Mouse (Mus musculus) heart, embryonic 11.5 days (tissue): ENCODE measurements around the gene Elp5. TPM values are rescaled to one million over a fixed set of nuclear protein-coding genes. Genes with fewer than 3 reads are reported as not detected.
A peak's percentile ranks its signal among the peaks of the same experiment; 100 is the strongest.

Experiments used
- ATAC-seq: fragments of 200-750 bp; cut with Nextera tagmentation; replicated peaks from 2 replicates; pipeline ENCODE4 v1.8.0; 2017; ENCODE audit warnings: moderate library complexity; ENCODE audit not compliant: insufficient number of reproducible peaks, low FRiP score, low TSS enrichment
- H3K27ac ChIP-seq: fragments of 300-500 bp; sonication (generic); 2 replicates; pipeline ENCODE4 v1.5.1; 2014; ENCODE audit warnings: mild to moderate bottlenecking, low read depth, low read length
- H3K27me3 ChIP-seq: fragments of 300-500 bp; sonication (generic); 2 replicates; pipeline ENCODE4 v1.6.1; 2014; ENCODE audit warnings: mild to moderate bottlenecking, low read length, mixed read lengths; ENCODE audit not compliant: control insufficient read depth, insufficient read depth
- H3K36me3 ChIP-seq: fragments of 300-500 bp; sonication (generic); 2 replicates; pipeline ENCODE4 v1.6.1; 2014; ENCODE audit warnings: mild to moderate bottlenecking, low read length, moderate library complexity, mixed read lengths; ENCODE audit not compliant: control insufficient read depth, insufficient read depth
- H3K4me1 ChIP-seq: fragments of 300-500 bp; sonication (generic); 2 replicates; pipeline ENCODE4 v1.6.1; 2014; ENCODE audit warnings: low read length; ENCODE audit not compliant: control insufficient read depth, insufficient read depth
- H3K4me2 ChIP-seq: fragments of 300-500 bp; sonication (generic); 2 replicates; pipeline ENCODE4 v1.6.1; 2014; ENCODE audit warnings: mild to moderate bottlenecking, moderate library complexity
- H3K4me3 ChIP-seq: fragments of 300-500 bp; sonication (generic); 2 replicates; pipeline ENCODE4 v1.5.1; 2014; ENCODE audit warnings: low read depth, low read length
- H3K9ac ChIP-seq: fragments of 300-500 bp; sonication (generic); 2 replicates; pipeline ENCODE4 v1.6.1; 2014; ENCODE audit warnings: mild to moderate bottlenecking, low read depth, low read length, moderate library complexity
- H3K9me3 ChIP-seq: fragments of 300-500 bp; sonication (generic); replicated peaks from 2 replicates; pipeline ENCODE4 v1.6.1; 2016; ENCODE audit warnings: low read length; ENCODE audit not compliant: control insufficient read depth
- WGBS: fragments of 180-500 bp; shearing (Covaris S2); extraction: QIAGEN DNeasy Blood & Tissue Kit; methylation state at CpG from one replicate; pipeline ENCODE4 v1.1.7; 2014; ENCODE audit not compliant: insufficient replicate concordance; 5-methylcytosine and 5-hydroxymethylcytosine counted together
- polyA plus RNA-seq: library from polyadenylated mRNA; unstranded; fragments of >200 nt; fragmentation: Nextera tagmentation; extraction: Ambion mirVana; gene quantifications from 2 replicates; pipeline ENCODE4 v1.2.1, GENCODE M21; 2014

The Elp5 gene
- polyA plus RNA-seq, 1 experiment from 2014 or later = 130 TPM

- H3K4me3 ChIP-seq = peak overlapping the region; percentile 38
- no peaks in the 10 kb centered on the region for H3K27me3 ChIP-seq
- H3K4me2 ChIP-seq = peak overlapping the region; percentile 64
- no peak overlapping the region for H3K27ac ChIP-seq
- no peak for ATAC-seq
- H3K36me3 ChIP-seq = no peaks in the 10 kb centered on the region
- WGBS = 17% methylated on average over 6 of the region's 6 CpGs
- H3K9me3 ChIP-seq = no peaks in the 10 kb centered on the region
- 0 out of 2 replicates have a peak overlapping the region, but pooled peaks have one; percentile 2 for H3K9ac ChIP-seq
- peaks cover 45% of the 10 kb centered on the region for H3K4me1 ChIP-seq
Observed at GRCm38 (mm10) chr11:70024151-70024514, 41.8 kb upstream of the Elp5 start.

DNA sequence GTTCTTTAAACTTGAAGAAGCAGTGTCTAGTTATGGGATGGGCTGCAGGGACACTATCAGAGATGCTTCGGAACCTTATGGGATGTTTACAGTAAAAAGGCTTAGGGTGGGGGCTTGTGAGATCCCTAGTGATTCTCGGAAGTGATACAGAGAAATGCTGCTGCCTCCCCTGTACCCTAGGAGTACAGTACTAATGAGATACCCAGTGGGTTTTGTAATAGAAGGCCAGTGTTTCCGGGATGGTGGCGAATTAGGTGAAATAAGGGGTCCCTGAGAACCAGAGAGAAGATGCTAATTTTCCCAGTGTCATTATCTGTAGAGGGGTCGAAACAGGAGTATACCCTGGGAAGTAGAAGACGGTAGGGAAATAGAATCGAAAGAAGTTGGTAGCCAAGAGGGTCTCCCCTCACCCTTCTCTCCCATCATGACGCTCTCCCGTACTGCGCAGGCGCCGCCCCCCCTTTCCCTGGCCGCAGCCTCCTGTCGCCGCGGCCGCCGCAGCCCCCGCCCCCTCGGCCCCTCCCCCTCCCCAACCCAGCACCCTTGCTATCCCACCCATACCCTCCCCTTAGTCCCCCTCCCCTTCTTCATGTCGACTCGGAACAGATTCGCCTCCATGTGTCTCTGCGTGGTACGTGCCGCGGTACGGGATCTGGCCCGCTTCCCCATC is 41.3 kb upstream of the Elp5 start:
- H3K9ac ChIP-seq = peak overlapping the region; percentile 2; the same call in 1 of the 2 replicates
- no peaks in the 10 kb centered on the region for H3K9me3 ChIP-seq
- H3K4me3 ChIP-seq = peak overlapping the region; percentile 38
- no peaks in the 10 kb centered on the region for H3K27me3 ChIP-seq
- H3K4me1 ChIP-seq = peaks cover 47% of the 10 kb centered on the region
- no peak for ATAC-seq
- H3K27ac ChIP-seq = no peak overlapping the region
- WGBS = 6% methylated on average over 22 of the region's 29 CpGs
- peak overlapping the region; percentile 64 for H3K4me2 ChIP-seq
- H3K36me3 ChIP-seq = no peaks in the 10 kb centered on the region

DNA sequence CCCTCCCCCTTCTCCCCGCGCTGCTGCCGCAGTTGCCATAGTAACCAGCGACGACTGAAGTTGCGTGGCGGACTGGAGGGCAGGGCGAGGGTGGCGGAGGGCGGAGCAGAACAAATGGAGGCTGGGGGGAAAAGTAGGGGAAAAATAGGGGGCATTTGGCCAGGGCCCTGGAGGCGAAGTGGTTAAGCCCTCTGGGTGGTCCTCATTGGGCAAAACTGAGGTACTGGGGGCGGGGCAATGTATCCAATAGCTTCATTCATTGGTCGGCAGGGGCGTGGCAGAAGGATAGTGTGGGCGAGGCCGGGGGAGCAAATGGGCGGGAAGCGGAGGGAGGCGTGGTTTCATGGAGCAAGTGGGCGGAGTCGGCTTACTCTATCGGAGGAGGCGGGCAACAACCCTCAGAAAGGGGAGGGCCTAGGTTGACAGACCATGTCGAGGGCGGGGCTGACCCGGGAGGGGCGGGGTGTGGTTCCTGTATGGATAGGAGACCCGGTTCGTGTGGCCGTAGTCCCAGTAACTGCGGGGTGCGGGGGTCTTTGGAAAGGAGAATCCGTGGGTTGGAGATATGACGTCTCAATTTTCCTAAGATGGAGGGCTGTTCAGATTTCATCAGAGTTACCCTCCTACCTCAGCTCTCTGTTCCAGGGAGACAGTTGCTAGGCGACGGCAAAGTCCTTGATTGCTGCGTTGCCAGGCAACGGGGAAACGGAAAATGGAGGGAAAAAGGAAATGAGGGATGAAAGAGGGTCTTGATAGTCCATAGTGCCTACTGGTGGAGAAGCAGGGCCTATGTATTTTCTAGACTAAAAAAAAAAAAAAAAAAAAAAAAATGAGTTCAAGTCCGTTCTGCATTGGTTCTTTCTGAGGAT is 39.2 kb upstream of the Elp5 start:
- no peaks in the 10 kb centered on the region for H3K36me3 ChIP-seq
- H3K9ac ChIP-seq = peak overlapping the region; percentile 19; the same call in 1 of the 2 replicates
- no peaks in the 10 kb centered on the region for H3K9me3 ChIP-seq
- peak; percentile 74 for ATAC-seq
- WGBS = 2% methylated on average over 39 of the region's 40 CpGs
- peak overlapping the region; percentile 85 for H3K4me2 ChIP-seq
- H3K4me3 ChIP-seq = peak overlapping the region; percentile 51
- H3K27ac ChIP-seq = peak overlapping the region; percentile 57
- peaks cover 38% of the 10 kb centered on the region for H3K4me1 ChIP-seq
- no peaks in the 10 kb centered on the region for H3K27me3 ChIP-seq

- H3K4me2 ChIP-seq = peak overlapping the region; percentile 85
- H3K36me3 ChIP-seq = no peaks in the 10 kb centered on the region
- peak overlapping the region; percentile 19; the same call in 1 of the 2 replicates for H3K9ac ChIP-seq
- H3K9me3 ChIP-seq = no peaks in the 10 kb centered on the region
- peak overlapping the region; percentile 51 for H3K4me3 ChIP-seq
- H3K4me1 ChIP-seq = peaks cover 31% of the 10 kb centered on the region
- WGBS = 1% methylated on average over 8 of the region's 8 CpGs
- H3K27ac ChIP-seq = peak overlapping the region; percentile 57
- H3K27me3 ChIP-seq = no peaks in the 10 kb centered on the region
- ATAC-seq = peak; percentile 79
Observed at GRCm38 (mm10) chr11:70020731-70021263, 38.5 kb upstream of the Elp5 start.

DNA sequence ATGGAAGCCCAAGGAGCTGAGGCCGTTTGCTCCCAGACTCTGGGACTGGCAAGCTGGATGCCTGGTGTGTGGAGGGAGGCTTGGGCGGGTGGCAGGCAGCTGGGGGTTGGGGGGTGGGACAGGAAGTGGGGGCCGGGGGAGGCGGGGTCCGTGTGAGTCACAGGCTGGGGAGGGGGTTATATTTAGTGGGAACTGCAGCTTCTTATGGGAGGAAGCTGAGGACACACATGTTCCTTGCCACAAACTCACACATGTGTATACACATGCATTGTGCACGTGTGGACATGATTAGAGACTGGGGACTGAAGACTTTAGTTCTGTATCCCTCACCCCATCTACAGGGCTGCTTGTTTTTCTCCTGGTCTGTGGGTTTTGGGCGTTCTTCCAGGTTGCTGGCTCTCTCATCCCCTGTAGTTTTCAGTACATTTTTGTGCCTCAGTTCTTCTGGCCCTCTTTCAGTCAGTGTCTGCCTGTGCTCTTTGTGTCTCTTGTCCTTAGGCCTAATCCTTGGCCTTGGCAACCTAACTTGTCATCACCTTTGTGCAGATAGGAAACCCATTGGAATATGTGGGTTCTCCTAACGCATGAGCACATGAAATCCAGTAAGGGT is 37.8 kb upstream of the Elp5 start:
- no peaks in the 10 kb centered on the region for H3K36me3 ChIP-seq
- no peak overlapping the region for H3K9ac ChIP-seq
- no peaks in the 10 kb centered on the region for H3K9me3 ChIP-seq
- no peaks in the 10 kb centered on the region for H3K27me3 ChIP-seq
- peak overlapping the region; percentile 85 for H3K4me2 ChIP-seq
- peak overlapping the region; percentile 61 for H3K4me3 ChIP-seq
- peaks cover 29% of the 10 kb centered on the region for H3K4me1 ChIP-seq
- H3K27ac ChIP-seq = peak overlapping the region; percentile 30
- ATAC-seq = no peak
- 22% methylated on average over 8 of the region's 8 CpGs for WGBS

DNA sequence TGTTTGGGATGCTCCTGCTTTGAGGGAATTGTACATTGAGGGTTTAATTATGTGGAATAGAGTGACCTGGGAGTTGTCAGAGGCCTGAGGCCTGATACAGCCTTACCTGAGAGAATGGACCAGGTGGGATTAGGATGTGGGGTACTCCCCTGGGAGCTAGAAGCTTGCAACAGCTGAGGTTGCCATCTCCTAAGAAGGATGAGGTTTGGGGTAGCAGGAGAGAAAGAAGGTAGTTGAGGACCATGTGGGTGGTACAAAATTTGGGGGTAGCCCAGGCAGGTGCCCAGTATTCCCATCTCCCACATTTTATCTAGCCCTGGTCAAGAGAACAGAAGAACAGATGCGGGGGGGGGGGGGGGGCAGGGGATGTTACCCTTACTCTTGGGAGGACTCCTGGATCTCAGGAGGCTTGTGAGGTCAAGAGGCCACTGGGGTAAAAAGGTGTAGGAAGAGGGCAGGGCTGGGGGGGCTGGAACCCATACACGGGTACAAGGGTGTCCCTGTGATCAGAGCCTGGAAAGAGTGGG is 37.2 kb upstream of the Elp5 start:
- H3K27me3 ChIP-seq = no peaks in the 10 kb centered on the region
- 12% methylated on average over 2 of the region's 2 CpGs for WGBS
- H3K4me3 ChIP-seq = peak overlapping the region; percentile 61
- peaks cover 32% of the 10 kb centered on the region for H3K4me1 ChIP-seq
- peak overlapping the region; percentile 30 for H3K27ac ChIP-seq
- no peaks in the 10 kb centered on the region for H3K9me3 ChIP-seq
- no peak for ATAC-seq
- 0 out of 2 replicates have a peak overlapping the region, but pooled peaks have one; percentile 12 for H3K9ac ChIP-seq
- H3K4me2 ChIP-seq = peak overlapping the region; percentile 85
- H3K36me3 ChIP-seq = no peaks in the 10 kb centered on the region

DNA sequence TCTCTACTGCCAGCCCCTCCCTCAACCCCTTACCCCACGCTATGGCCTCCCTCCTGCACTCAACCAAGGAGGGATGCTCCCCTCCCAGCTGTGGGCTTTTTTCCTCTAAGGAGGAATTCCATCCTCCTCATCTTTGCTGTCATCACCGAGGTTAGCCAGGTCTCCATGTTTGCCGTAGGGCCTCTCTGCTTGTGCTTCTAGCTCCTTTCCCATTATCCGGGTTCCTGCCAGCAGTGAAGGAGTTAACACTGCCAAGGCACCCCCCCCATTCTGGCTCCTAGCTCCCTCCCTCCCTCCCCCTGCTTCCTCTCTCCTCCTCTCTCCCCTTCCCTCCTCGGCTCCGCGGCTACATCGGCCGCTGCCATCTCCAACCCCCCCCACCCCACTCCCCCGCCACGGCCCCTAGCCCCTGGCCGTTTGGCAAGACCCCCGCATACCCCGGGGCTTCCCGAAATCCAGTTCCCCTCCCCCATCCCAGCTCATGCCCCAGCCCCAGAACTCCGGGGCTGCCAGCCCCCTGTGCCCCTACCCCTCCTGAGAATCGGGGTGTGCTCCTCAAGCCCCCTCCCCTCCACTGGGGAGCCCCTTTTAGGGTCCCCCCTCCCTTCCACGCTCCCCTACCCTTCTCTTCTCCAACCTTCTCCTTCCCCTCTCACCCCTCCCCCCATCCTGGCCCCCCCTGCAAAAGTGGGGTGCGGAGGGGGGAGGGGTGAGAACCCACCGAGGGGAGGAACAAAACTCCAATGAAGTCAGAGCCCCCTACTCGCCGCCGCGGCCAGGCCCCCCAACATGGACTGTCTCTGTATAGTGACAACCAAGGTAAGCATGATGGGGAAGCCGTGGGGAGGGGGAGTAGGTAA is 36.0 kb upstream of the Elp5 start:
- peak overlapping the region; percentile 74; the same call in 1 of the 2 replicates for H3K27ac ChIP-seq
- peaks cover 38% of the 10 kb centered on the region for H3K4me1 ChIP-seq
- peak overlapping the region; percentile 61 for H3K4me3 ChIP-seq
- WGBS = 2% methylated on average over 25 of the region's 25 CpGs
- peak overlapping the region; percentile 85 for H3K4me2 ChIP-seq
- H3K36me3 ChIP-seq = peaks cover 1% of the 10 kb centered on the region; the same call in 1 of the 2 replicates
- peak overlapping the region; percentile 81 for H3K9ac ChIP-seq
- H3K9me3 ChIP-seq = no peaks in the 10 kb centered on the region
- no peak for ATAC-seq
- H3K27me3 ChIP-seq = no peaks in the 10 kb centered on the region
